Mouse (Mus musculus) kidney, adult 11 months (tissue): Measurements from ENCODE around the gene Nptxr.
"Not testable (repeated sequence)": the region's sequence is repeated elsewhere in the genome, so short reads cannot be mapped to it uniquely, and the experiment has no call there.

ENCODE experiments used
- DNase-seq: peaks from one replicate; pipeline ENCODE4 v3.0.0; 2022

Nptxr gene

DNA sequence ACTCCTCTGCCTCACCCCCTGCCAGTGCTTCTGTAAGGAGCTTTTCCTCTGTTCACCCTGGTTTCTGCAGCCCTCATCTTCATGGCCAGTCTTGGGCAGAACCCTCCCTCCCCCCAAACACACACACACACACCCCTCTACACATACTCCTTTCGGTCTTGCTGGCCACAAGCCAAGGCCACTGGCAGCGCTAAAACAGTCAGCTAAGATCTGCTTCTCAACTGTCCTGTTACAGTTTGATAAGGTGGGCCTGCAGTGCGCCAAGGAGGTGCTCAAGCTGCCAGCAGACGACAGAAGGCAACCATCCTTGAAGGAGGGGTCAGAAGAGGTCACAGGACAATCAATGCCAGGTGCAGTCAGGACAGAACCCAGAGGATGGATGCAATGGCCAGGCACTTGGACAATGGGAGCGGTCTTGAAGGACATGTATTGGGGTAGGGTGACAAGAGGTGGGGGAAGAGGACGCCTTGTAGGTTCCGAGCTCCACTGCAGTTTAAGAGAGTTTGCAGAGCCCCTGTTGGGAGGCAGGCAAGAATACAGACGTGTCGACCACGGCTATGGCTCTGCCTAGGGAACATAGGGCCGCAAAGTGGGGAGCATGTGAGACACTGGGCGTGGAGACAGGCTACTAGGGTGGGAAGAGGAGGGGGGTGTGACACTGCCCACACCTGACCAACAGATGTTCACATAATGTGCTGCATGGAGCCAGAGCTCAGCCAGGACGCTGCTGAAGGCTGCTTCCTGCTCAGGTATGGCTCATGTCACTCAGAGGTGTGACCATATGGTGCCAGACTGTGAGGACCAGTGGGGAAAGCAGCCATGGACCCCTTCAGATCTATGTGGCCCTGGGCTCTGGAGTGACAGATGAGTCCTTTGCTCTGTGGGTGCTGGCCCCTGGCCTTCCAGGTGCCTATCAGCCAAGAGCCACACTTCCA lies 18.0 kb upstream of the Nptxr start:
- no peak for DNase-seq

DNA sequence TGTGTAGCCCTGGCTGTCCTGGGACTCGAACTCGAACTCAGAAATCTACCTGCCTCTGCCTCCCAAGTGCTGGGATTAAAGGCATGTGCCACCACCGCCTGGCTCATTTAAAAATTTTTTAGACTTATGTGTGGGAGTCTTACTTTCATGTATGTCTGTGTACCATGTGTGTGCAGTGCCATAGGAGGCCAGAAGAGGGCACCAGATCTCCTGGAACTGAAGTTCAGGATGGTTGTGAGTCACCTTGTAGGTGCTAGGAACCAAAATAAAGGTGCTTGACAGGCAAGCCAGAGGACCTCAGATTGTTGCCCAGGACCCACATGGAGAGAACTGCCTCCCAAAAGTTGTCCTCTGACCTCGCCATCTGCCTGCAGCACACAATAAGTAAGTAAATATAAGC lies 13.8 kb upstream of the Nptxr start:
- no peak for DNase-seq

- no peak for DNase-seq
Measured at GRCm38 (mm10) chr15:79813666-79814258, 9.2 kb upstream of the Nptxr start.

GRCm38 (mm10) chr15:79812840-79813239 lies 8.3 kb upstream of the Nptxr start:
- not testable (repeated sequence) for DNase-seq

GRCm38 (mm10) chr15:79810997-79811396 lies 6.4 kb upstream of the Nptxr start:
- no peak for DNase-seq

DNA sequence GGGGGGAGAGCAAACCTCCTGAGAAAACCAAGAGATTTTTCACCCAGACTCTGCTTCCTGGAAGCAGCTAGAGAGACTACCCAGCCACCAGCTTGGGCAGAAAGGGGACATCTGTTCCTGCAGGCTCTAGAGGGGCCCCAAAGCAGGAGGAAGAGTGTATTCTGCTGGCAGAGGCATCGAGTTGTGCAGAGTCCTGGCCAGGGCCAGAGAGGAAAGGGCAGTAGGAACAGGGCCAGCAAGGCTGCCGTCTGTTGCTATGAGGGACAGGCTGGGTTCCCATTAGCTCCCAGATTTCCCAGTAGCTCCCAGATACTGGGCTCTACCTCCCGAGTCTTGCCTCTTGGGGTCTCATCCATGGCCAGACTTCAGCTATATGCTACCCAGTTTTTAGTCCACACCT lies 5.5 kb upstream of the Nptxr start:
- DNase-seq: no peak

- DNase-seq: no peak
Measured at GRCm38 (mm10) chr15:79808658-79809057, 4.1 kb upstream of the Nptxr start.

DNA sequence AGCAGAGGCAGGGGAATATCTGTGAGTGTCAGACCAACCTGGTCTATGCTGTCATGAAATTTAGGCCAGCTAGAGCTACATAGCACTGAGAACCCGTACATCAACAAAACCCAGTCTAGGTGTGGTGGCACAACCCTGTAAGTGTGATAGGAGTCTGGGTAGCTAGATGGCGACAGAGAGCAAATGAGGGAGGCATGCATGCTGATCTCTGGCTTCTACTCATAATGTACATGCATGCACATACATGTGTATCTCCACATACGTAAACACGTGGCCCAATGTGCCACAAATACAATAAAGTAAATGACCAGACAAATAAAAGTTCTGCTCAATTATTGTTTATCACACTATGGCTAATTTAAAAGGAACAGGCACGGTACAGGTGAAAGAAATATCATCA lies 3.5 kb upstream of the Nptxr start:
- DNase-seq: no peak

DNA sequence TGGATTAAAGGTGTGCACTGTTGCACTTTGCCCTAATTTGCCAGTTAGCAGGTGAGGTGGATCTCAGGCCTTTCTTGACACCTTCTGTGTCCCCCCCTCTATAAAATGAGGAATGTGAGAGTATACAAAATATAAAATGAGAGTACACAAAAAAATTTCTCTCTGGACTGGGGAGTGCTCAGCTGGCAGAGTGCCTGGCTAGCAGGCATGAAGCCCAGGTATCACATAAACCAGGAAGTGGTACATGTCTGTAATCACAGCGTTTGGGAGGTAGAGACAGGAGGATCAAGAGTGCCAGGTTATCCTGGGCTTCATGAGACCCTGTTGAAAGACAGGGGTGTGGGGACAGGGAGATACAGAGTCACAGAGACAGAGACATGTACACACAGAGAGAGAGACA lies 2.5 kb upstream of the Nptxr start:
- no peak for DNase-seq

- DNase-seq: no peak
Measured at GRCm38 (mm10) chr15:79805246-79805645, 680 bp upstream of the Nptxr start.

DNA sequence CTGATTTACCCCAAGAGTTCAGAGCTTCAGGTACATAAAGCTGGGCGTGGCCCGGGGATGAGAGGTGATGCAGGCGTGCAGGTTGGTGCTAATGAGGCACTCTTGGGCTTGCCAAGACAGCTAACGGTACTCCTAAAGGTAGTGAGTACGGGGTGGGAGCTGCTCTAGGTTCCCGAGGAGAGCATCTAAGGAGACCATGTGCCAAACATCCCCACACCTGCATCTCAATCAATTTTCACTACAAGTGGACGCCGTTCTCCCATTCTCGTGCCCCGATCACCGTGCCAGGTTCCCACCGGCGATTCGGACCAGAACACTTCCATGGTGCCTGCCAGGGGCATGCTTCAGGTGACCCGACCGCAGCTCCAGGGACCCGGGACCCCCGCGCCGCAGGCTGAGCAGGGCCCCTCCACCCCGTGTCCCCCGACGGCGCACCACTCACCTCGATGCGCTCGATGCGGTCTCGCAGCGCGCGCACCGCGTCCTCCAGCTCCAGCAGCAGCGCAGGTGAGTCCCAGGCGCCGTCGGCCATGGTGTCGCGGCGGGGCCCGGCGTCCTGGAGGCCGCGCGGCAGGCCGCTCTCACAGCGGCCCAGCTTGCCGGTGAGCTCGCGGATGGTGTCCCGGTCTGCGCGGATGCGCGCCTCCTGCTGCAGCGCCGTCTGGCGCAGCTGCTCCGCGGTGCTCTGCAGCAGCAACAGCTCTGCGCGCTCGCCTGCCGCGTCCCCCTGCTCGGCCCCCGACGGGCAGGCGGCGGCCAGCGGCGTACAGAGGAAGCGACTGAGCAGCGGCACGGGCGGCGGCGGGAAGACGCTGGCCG lies 824 bp downstream of the Nptxr start:
- DNase-seq: no peak

- DNase-seq: no peak
Measured at GRCm38 (mm10) chr15:79802304-79802703, 2.3 kb downstream of the Nptxr start.

GRCm38 (mm10) chr15:79801646-79802045 lies 2.9 kb downstream of the Nptxr start:
- DNase-seq: no peak

DNA sequence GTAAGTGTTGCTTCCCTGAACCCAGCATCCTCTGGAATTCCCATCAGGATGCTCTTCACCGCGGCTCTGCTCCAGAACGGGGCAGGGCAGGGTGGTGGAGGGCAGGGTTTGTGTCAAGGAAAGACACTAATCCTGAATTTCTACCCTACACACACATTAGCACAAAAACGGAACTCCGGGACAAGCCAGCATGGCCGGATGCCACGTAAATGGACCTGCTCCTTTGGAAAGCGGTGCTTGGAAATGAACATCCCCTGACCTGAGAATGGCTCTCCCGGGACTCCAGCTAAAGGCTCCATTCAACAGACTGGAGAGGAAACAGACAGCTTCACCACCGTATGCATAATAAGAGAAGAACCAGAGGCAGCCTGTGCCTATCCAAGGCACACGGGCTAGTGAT lies 3.9 kb downstream of the Nptxr start:
- no peak for DNase-seq

- no peak for DNase-seq
Measured at GRCm38 (mm10) chr15:79798591-79798990, 6.0 kb downstream of the Nptxr start.

DNA sequence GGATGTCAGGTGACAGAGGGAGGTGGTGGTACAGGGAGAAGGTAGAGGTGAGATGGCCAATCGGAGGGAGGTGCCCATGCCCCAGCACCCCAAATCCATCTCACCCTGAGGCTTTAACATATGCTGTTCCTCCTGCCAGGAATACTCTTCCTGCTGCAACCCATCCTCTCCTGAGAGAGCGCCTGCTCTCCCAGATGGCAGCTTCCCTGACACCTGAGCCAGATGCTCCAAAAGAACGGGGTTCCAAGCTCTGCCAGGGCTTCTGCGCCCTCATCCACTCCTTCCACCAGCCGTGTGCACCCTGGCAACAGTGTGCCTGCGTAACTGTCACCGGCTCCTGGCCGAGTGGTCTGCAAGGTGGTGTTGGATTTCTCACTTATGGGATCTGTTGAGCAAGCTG lies 6.9 kb downstream of the Nptxr start:
- DNase-seq: no peak

- DNase-seq: no peak
Measured at GRCm38 (mm10) chr15:79797096-79797495, 7.5 kb downstream of the Nptxr start.

- no peak for DNase-seq
Measured at GRCm38 (mm10) chr15:79796256-79796655, 8.3 kb downstream of the Nptxr start.

GRCm38 (mm10) chr15:79794173-79794572 lies 10.4 kb downstream of the Nptxr start:
- DNase-seq: no peak

DNA sequence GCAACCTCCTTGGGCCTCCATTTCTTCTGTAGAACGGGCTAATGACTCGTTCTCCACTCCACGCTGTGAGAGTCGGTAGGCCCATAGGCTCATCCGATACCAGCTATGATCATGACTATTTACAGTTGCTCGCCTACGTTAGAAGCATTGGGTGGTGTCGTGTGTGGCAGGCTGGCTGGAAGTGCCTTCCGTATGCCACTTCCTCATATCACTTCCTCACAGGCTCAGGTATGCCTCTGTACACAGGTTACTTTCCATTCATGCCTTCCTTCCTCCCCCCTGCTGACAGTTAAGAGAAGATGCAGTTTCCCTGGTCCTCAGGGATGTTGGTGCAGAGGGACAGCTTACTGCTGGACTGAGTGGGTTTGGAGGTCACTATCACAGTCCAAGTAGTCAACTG lies 11.5 kb downstream of the Nptxr start:
- DNase-seq: no peak

DNA sequence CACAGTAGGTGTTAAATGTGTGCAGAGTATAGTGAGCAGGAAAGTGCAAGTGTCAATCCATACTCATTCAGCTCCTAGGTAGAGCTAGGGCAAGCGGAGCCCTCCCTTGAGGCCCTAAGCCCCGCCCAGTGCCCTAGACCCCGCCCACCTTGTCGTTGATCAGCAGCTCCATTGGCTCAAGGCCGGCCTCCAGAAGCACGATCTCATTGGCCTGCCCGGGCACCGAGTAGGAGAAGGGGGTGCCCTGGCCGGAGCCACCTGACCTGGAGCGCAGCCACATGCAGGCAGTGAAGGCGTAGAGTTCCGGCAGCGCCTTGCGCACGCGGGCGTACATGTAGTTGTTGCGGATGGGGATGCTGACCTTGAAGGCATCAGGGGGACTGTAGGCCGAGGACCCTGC lies 12.1 kb downstream of the Nptxr start:
- no peak for DNase-seq

- peak; percentile 10 for DNase-seq
Measured at GRCm38 (mm10) chr15:79791502-79791901, 13.1 kb downstream of the Nptxr start.

- no peak for DNase-seq
Measured at GRCm38 (mm10) chr15:79790905-79791304, 13.7 kb downstream of the Nptxr start.

- no peak for DNase-seq
Measured at GRCm38 (mm10) chr15:79790111-79790510, 14.5 kb downstream of the Nptxr start.
